Comparison of ENCODE assay signal across 13 mouse cellular contexts in the genomic region with DNA sequence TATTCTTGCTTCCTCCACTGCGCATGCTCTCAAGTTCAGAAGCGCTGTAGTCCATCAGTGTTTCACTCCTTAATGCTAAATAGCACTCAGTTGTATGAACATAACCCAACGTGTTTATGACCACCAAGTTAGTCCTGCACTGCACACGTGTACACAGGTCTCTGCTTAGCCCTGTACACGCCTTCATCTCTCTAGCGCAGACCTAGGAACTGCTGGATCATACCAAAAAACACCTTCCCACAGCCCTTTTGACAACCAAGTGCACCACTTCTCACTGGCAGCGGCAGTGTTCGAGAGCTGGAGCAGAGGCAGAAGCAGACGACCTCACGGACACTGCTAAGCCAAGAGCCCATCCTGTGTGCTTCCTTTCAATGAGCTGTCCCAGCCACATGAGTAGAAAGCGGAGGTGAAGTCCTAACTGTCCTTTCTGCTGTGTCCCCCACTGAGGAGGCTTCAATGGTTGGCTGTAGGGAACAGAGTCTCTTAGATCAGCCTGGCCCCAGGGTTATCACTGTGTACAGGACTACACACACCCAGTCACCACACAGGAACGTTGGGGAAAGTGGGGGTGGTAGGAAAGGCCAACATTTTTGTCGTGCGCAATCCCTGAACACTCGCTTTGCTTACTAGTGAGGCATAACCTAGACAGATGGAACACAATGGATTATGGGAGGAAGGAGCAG. TPM values are rescaled to one million over a fixed set of nuclear protein-coding genes. Genes with fewer than 3 reads are reported as not detected.
A peak's percentile ranks its signal among the peaks of the same experiment; 100 is the strongest.
DNase-seq lines count a peak whose midpoint lies in the region; ATAC-seq and TF ChIP-seq lines count a peak whose summit lies in the region.
"Had no signal": no experiment of that assay in that cellular context is flagged by ENCODE, and none has a peak within 500 bp of the region (broad histone marks: within the 10 kb centered on the region; RNA-seq: fewer than 3 reads in every experiment).

No protein-coding gene starts in this region.

- H3K4me2 ChIP-seq in intestine, embryonic 15.5 days (replicated peaks), result no peak overlapping the region
- no peak overlapping the region for H3K4me2 ChIP-seq in intestine, postnatal 0 days (replicated peaks; ENCODE audit: low read depth)
- peak overlapping the region; percentile 63 for H3K4me2 ChIP-seq in liver, embryonic 13.5 days
- H3K4me2 ChIP-seq: hindbrain, embryonic 13.5 days had no signal

- H3K4me1 ChIP-seq in intestine, embryonic 15.5 days (replicated peaks), result peaks cover 4% of the 10 kb centered on the region
- no peaks in the 10 kb centered on the region for H3K4me1 ChIP-seq in intestine, postnatal 0 days (replicated peaks; ENCODE audit: control insufficient read depth, insufficient read depth, low read length)
- peaks cover 99% of the 10 kb centered on the region for H3K4me1 ChIP-seq in liver, embryonic 13.5 days (replicated peaks)
- peaks cover 28% of the 10 kb centered on the region for H3K4me1 ChIP-seq in embryonic facial prominence, embryonic 10.5 days

- 83% methylated on average over 15 of the region's 15 CpGs for WGBS in intestine, embryonic 15.5 days
- WGBS in intestine, postnatal 0 days, result 82% methylated on average over 15 of the region's 15 CpGs
- WGBS in liver, embryonic 13.5 days (ENCODE audit: insufficient replicate concordance), result 32% methylated on average over 15 of the region's 15 CpGs
- 90% methylated on average over 15 of the region's 15 CpGs for WGBS in embryonic facial prominence, embryonic 10.5 days

- intact Hi-C loops in left cerebral cortex, postnatal 4 days (cut with DNase I), result no loop called here

- no peak overlapping the region for H3K4me3 ChIP-seq in intestine, embryonic 15.5 days (replicated peaks)
- no peak overlapping the region for H3K4me3 ChIP-seq in intestine, postnatal 0 days (ENCODE audit: low read depth, low read length)
- H3K4me3 ChIP-seq in liver, embryonic 13.5 days (replicated peaks), result peak overlapping the region; percentile 54
- H3K4me3 ChIP-seq in embryonic facial prominence, embryonic 10.5 days, result no peak overlapping the region
- H3K4me3 ChIP-seq: hindbrain, embryonic 13.5 days had no signal

- H3K27me3 ChIP-seq in intestine, embryonic 15.5 days (replicated peaks), result no peaks in the 10 kb centered on the region
- H3K27me3 ChIP-seq in intestine, postnatal 0 days (replicated peaks; ENCODE audit: control insufficient read depth, insufficient read depth, low read length), result no peaks in the 10 kb centered on the region
- no peaks in the 10 kb centered on the region for H3K27me3 ChIP-seq in liver, embryonic 13.5 days
- no peaks in the 10 kb centered on the region for H3K27me3 ChIP-seq in embryonic facial prominence, embryonic 10.5 days (replicated peaks; ENCODE audit: low read depth, poor library complexity, severe bottlenecking)
- H3K27me3 ChIP-seq: hindbrain, embryonic 13.5 days had no signal

- no peak overlapping the region for H3K27ac ChIP-seq in intestine, embryonic 15.5 days
- no peak overlapping the region for H3K27ac ChIP-seq in intestine, postnatal 0 days (ENCODE audit: low read depth, low read length)
- H3K27ac ChIP-seq in liver, embryonic 13.5 days, result peak overlapping the region; percentile 99
- no peak overlapping the region for H3K27ac ChIP-seq in embryonic facial prominence, embryonic 10.5 days (replicated peaks)
- H3K27ac ChIP-seq: hindbrain, embryonic 13.5 days had no signal

- TF ChIP-seq CTCF in intestine, postnatal 0 days (IDR thresholded peaks at IDR 0.05; ENCODE audit: low read depth), result no peak

- H3K9me3 ChIP-seq in intestine, embryonic 15.5 days, result no peaks in the 10 kb centered on the region
- H3K9me3 ChIP-seq in intestine, postnatal 0 days (ENCODE audit: control insufficient read depth), result no peaks in the 10 kb centered on the region
- H3K9me3 ChIP-seq in liver, embryonic 13.5 days (replicated peaks), result no peaks in the 10 kb centered on the region
- H3K9me3 ChIP-seq in embryonic facial prominence, embryonic 10.5 days, result no peaks in the 10 kb centered on the region
- H3K9me3 ChIP-seq: hindbrain, embryonic 13.5 days had no signal

- no peak overlapping the region for H3K9ac ChIP-seq in intestine, embryonic 15.5 days
- H3K9ac ChIP-seq in intestine, postnatal 0 days (ENCODE audit: low read depth, low read length), result no peak overlapping the region
- peak overlapping the region; percentile 72 for H3K9ac ChIP-seq in liver, embryonic 13.5 days
- H3K9ac ChIP-seq: hindbrain, embryonic 13.5 days had no signal

- peak; percentile 70; the same call in 1 of the 2 replicates for ATAC-seq in intestine, embryonic 15.5 days
- ATAC-seq in intestine, postnatal 0 days, result no peak
- ATAC-seq in erythroblast, adult 5-6 weeks (replicated peaks; ENCODE audit: low FRiP score, poor library complexity, severe bottlenecking), result peak; percentile 76
- ATAC-seq in liver, embryonic 13.5 days (ENCODE audit: low read depth), result peak; percentile 89
- ATAC-seq: CD4-positive, CD25-positive, alpha-beta regulatory T cell, adult 4 months had no signal

- DNase-seq in liver, embryonic 13.5 days, result peak; percentile 73
- peak; percentile 63 to 71 for DNase-seq in spleen, postnatal 4 days (ENCODE audit: low spot score in 2 of 2)
- DNase-seq in retina, embryonic 14.5 days (ENCODE audit: low spot score), result no peak
- DNase-seq in embryonic facial prominence, embryonic 10.5 days (ENCODE audit: low spot score), result no peak
- DNase-seq in left cerebral cortex, postnatal 4 days, result no peak
- DNase-seq: embryo, embryonic 11 days; kidney, postnatal 14 days; thymus, postnatal 4 days had no signal

- H3K36me3 ChIP-seq in intestine, embryonic 15.5 days, result no peaks in the 10 kb centered on the region
- no peaks in the 10 kb centered on the region for H3K36me3 ChIP-seq in intestine, postnatal 0 days (ENCODE audit: control insufficient read depth, insufficient read depth)
- H3K36me3 ChIP-seq in liver, embryonic 13.5 days, result no peaks in the 10 kb centered on the region
- no peaks in the 10 kb centered on the region for H3K36me3 ChIP-seq in embryonic facial prominence, embryonic 10.5 days (replicated peaks)
- H3K36me3 ChIP-seq: hindbrain, embryonic 13.5 days had no signal

RNA-seq across cellular contexts. Expression of gene Pacsin2, which starts 42.0 kb away (rescaled TPM):
- polyA plus RNA-seq in intestine, embryonic 15.5 days (2015; fragmentation: Nextera tagmentation; extraction: Ambion mirVana), result 70.8 and 78.1 TPM in 2 replicates
- polyA plus RNA-seq in intestine, postnatal 0 days (2015; fragmentation: Nextera tagmentation; extraction: Ambion mirVana), result 40.9 and 47.3 TPM in 2 replicates
- 102 and 137 TPM in 2 replicates for total RNA-seq in erythroblast, adult 5-6 weeks (2015; ENCODE audit: low replicate concordance)
- 285 and 310 TPM in 2 replicates for total RNA-seq in erythroblast, adult 5-6 weeks (2017; ENCODE audit: low replicate concordance)
- polyA plus RNA-seq in liver, embryonic 13.5 days (2015; fragmentation: Nextera tagmentation; extraction: Ambion mirVana), result 45.0 and 58.2 TPM in 2 replicates
- polyA plus RNA-seq in embryonic facial prominence, embryonic 10.5 days (2016; fragmentation: Nextera tagmentation; extraction: Ambion mirVana), result 60.7 and 61.7 TPM in 2 replicates
- total RNA-seq in left cerebral cortex, postnatal 4 days (2021), result 10 to 100 TPM; 23.2 to 24.9 TPM

Comparison
In these comparisons a context has a peak if more than half of its experiments do, and no peak if none do; other contexts are left out.
1. DNase-seq: peak in liver, embryonic 13.5 days (single experiment) and spleen, postnatal 4 days (2 of 2); none in retina, embryonic 14.5 days (single experiment), embryonic facial prominence, embryonic 10.5 days (single experiment) and left cerebral cortex, postnatal 4 days (single experiment).